Mouse (Mus musculus) lung, postnatal 0 days (tissue): ENCODE measurements at regions not wholly inside any gene's neighbourhood (a gene's known extent, or its start where the extent isn't known, plus 50 kb on each side); places are given as distances from the start of the nearest gene placed in this dataset.

ENCODE experiments used
- CTCF ChIP-seq: IDR thresholded peaks from 2 replicates; pipeline ENCODE4 v1.5.1; 2016; ENCODE audit warnings: antibody characterized with exemption, mild to moderate bottlenecking
- EP300 ChIP-seq: IDR thresholded peaks from 2 replicates; pipeline ENCODE4 v1.6.1; 2016; ENCODE audit warnings: antibody characterized with exemption, mild to moderate bottlenecking, control low read depth

- no peak for TF ChIP-seq CTCF
- TF ChIP-seq EP300, result no peak
Observed at GRCm38 (mm10) chr4:90996388-90997092, 404.0 kb downstream of the Elavl2 start.
